In genomic region chr9:14108798-14109197, GRCm38 (mm10) we compare ENCODE assay signal across 19 mouse cellular contexts.
"Had no signal": no experiment of that assay in that cellular context is flagged by ENCODE, and none has a peak within 500 bp of the region (broad histone marks: within the 10 kb centered on the region; RNA-seq: fewer than 3 reads in every experiment).

No protein-coding gene starts in this region.

- ATAC-seq: midbrain, embryonic 16.5 days had no signal

- H3K9me3 ChIP-seq: midbrain, embryonic 10.5 days; midbrain, embryonic 12.5 days; neural tube, embryonic 13.5 days; neural tube, embryonic 15.5 days had no signal

- H3K36me3 ChIP-seq: midbrain, embryonic 10.5 days; midbrain, embryonic 12.5 days; neural tube, embryonic 13.5 days; neural tube, embryonic 15.5 days had no signal

- H3K27me3 ChIP-seq: midbrain, embryonic 12.5 days; neural tube, embryonic 13.5 days; neural tube, embryonic 15.5 days had no signal

- H3K9ac ChIP-seq: liver, embryonic 14.5 days; midbrain, embryonic 12.5 days; neural tube, embryonic 13.5 days; neural tube, embryonic 15.5 days had no signal

- H3K27ac ChIP-seq: liver, embryonic 14.5 days; midbrain, embryonic 10.5 days; midbrain, embryonic 12.5 days; neural tube, embryonic 13.5 days; neural tube, embryonic 15.5 days had no signal

- H3K4me3 ChIP-seq: midbrain, embryonic 10.5 days; midbrain, embryonic 12.5 days; myocyte; neural tube, embryonic 13.5 days; neural tube, embryonic 15.5 days had no signal

- H3K4me2 ChIP-seq: midbrain, embryonic 12.5 days; neural tube, embryonic 13.5 days; neural tube, embryonic 15.5 days had no signal

- H3K4me1 ChIP-seq: midbrain, embryonic 12.5 days; neural tube, embryonic 13.5 days; neural tube, embryonic 15.5 days had no signal

- DNase-seq: lung, adult 18-20 months; lung, postnatal 10 days; lung, postnatal 4 days; midbrain, embryonic 14.5 days; retina, postnatal 1 day; right cerebral cortex, adult 18-20 months; right cerebral cortex, postnatal 25 days; right cerebral cortex, postnatal 4 days; spleen, adult 18-20 months; thymus, adult 2 months; thymus, postnatal 25 days; thymus, postnatal 4 days had no signal
